Mouse (Mus musculus) CD4-positive, CD25-positive, alpha-beta regulatory T cell, adult 2 months (primary cell): ENCODE results near the gene Ctsz.

ENCODE experiments used
- DNase-seq: peaks from one replicate; pipeline ENCODE4 v3.0.0-alpha.2; 2012; ENCODE audit warnings: low read depth, low spot score

Gene Ctsz

GRCm38 (mm10) chr2:174441898-174442297 lies 3.1 kb upstream of the Ctsz start:
- DNase-seq, result no peak

GRCm38 (mm10) chr2:174439961-174440360 lies 1.1 kb upstream of the Ctsz start:
- no peak for DNase-seq

GRCm38 (mm10) chr2:174439450-174439838 lies 605 bp upstream of the Ctsz start:
- DNase-seq, result no peak

GRCm38 (mm10) chr2:174438181-174438580 lies 658 bp downstream of the Ctsz start:
- no peak for DNase-seq

GRCm38 (mm10) chr2:174437697-174437982 lies 1.2 kb downstream of the Ctsz start:
- peak; percentile 30 for DNase-seq

DNA sequence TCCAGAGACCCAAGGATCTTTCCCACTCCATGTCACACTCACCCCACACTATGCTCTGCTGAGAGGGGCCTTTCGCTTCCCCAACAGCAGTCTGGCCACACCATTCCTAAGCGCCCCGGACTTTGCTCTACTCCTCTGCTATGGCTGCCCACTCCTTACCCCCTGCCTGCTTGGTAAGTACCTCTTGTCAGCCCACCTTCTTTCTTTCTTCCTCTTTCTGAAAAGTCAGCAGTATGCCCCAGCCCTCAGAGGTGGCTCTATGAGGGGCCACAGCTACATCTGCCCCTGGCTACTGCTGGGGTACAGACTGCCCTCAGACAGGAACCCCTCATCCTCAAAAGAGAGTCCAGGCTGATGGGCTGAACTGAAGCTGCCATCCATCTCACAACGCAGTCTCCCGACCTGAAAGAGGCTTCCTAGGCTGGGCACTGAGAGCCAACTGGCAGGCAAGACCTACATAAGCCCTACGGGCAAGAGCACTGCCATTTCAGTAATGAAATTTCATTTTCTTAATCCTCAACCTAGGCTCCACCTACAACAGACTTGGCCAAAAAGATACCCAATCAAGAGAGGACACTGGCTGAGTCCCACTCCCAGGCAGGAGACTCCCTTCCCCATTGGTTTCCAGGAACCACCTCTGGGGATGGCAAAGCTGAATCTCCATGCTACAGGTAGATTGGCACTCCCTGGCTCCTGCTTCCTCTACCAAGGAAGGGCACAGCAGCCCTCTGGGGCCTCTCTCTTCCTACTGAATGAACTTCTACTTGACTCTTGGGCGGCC lies 1.7 kb downstream of the Ctsz start:
- no peak for DNase-seq

DNA sequence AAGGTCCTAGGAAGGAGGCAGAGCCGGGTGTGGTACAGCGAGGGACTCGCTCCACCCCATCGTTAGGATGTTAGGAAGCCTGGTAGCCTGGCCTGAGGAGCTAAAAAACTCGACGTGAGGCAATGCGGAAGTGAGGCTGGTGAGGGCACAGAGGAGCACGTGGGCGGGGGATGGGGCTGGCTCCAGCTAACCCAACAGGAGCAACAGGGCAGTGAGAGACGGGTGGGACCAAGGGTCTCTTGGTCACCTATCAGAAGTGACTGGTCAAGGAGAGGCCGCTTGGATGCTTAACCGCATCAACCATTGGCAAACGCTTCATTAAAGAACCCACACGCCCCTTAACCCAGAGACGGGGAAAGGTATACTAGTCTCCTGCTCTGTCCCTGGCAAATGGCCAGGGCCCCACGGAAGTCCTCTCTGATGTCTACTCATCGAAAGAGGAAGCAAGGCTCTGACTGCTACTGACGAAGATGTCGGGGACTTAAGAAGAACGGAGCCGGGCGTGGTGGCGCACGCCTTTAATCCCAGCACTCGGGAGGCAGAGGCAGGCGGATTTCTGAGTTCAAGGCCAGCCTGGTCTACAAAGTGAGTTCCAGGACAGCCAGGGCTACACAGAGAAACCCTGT lies 2.6 kb downstream of the Ctsz start:
- peak; percentile 34 for DNase-seq

DNA sequence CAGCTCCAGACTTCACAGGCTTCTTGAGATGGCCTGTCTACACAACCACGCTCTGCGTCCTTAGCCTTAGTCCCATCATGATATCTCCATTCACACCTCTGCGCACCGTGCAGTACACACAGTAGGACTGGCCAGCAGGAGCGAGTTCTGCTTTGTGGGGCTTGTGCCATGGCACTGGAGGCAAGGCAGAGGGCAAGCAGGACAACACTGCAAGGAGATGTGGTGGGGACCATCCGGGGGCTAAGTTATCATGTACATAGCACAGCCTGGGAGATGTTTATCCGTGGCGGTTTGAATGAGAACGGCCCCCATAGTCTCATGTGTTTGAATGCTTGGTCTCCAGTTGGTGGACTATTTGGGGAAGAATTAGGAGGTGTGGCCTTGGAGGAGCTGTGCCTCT lies 3.9 kb downstream of the Ctsz start:
- no peak for DNase-seq

- DNase-seq, result no peak
Observed at GRCm38 (mm10) chr2:174428996-174429591, 9.7 kb downstream of the Ctsz start.

GRCm38 (mm10) chr2:174428076-174428835 lies 10.6 kb downstream of the Ctsz start:
- no peak for DNase-seq

DNA sequence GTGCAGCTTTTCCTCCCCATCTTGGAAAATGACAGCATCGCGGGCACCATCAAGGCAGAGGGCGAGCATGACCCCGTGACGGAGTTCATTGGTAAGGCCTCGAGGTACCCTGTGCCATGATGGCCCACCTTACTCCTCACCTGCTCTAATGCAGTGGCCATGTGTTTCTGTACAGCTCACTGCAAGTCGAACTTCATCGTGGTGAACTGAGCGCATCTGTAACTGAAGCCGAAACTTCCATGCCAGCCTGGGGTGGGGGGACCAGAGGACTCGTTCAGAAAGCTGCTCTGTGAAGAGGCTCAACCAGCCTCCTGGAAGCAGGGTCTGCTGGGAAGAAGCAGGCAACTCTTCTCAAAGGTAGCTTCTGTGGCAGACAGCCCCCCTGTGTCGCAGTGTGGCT lies 12.0 kb downstream of the Ctsz start:
- DNase-seq, result no peak

DNA sequence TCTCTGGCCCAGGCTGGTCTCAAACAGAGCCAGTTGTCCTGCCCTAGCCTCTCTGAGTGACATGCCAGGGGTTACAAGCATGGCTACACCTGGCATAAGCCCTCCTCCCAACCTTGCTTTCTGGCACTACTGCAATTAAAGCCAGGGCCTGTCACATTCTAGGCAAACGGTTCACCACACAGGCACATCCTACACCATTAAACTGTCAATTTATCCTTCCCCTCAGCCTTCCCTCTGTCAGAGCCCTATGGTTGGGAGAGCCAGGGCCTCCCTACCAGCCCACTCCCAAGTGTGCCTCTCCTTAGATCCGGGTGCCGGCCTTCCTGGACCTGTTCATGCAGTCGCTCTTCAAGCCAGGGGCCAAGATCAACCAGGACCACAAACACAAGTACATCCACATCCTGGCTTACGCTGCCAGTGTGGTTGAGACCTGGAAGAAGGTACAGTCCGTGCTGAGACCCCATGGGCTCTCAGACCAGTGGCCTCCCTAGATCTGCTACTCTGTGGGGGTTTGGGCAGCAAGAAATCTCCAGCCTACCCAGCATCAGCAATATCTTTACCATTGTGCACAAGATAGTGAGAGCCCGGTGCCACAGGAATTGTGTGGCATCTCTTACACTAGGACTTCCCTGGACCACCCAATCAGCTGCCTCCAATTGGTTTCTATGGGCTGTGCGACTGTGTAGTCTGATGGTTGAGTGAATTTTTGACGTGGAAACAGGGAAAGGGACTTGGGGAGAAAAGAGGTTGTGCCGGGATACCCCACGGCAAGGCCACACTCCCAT lies 14.3 kb downstream of the Ctsz start:
- DNase-seq, result no peak

- DNase-seq, result no peak
Observed at GRCm38 (mm10) chr2:174421107-174421506, 17.7 kb downstream of the Ctsz start.

DNA sequence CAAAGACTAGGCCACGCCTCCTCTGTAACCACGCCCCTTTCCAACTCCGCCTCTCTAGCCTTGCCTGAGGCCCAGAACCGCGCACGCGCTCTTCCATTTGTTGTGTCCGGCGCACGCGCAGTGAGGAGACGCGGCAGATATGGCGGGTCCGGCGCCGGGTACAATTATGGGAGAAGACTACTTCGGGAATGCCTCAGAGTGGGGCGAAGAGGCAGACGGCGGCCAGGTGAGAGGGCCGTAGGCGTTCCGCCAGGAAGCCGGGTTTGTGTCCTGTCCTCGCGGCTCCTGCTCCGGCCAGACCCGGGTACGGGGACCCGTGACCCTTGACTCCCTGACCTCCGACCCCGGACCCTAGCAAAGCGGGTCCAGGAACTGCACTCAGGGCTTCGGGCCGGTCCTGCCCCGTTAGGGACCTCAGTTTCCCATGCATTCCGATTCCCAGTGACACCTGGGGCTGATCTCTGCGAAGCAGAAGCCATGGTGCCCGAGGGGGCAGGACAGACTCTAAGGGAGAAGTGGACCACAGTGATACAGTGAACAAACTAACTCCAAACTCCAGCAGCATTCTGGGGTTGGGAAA lies 23.0 kb downstream of the Ctsz start, which contains the start of gene Nelfcd:
Gene Nelfcd, plus strand, starts transcription at position 74 of the 580 bp plus-strand sequence.
- DNase-seq, result peak; percentile 99

DNA sequence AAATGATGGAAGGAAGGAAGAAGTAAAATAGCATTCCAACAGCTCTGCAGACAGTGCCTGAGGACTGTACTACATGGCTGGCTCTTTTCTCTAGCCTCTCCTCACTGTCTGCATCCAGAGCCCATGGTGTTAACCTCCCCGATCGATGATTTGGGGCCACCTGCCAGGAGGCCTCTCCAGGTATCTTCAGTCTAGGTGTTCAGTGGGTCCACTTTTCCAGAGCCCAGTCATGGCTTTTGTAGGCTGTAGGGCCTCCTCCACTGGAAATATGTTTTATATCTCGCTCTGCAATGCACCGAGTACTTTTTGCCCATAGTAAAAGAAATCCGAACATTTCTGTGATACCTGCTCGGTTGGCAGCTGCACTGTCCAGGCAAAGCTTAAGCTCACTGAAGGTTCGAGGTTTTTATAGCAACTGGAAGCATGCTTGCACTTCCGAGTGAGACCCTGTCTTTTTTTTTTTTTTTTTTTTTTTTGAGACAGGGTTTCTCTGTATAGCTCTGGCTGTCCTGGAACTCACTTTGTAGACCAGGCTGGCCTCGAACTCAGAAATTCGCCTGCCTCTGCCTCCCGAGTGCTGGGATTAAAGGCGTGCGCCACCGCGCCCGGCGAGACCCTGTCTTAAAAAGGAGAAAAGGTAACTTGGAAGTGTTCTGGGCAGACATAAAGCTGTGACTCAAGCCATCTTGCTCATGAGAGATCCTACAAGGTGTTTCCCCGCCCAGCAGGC lies 23.7 kb downstream of the Ctsz start:
- DNase-seq, result no peak

GRCm38 (mm10) chr2:174413127-174413526 lies 25.7 kb downstream of the Ctsz start:
- no peak for DNase-seq

- DNase-seq, result no peak
Observed at GRCm38 (mm10) chr2:174410222-174410621, 28.6 kb downstream of the Ctsz start.

GRCm38 (mm10) chr2:174400396-174400795 lies 38.4 kb downstream of the Ctsz start:
- no peak for DNase-seq

DNA sequence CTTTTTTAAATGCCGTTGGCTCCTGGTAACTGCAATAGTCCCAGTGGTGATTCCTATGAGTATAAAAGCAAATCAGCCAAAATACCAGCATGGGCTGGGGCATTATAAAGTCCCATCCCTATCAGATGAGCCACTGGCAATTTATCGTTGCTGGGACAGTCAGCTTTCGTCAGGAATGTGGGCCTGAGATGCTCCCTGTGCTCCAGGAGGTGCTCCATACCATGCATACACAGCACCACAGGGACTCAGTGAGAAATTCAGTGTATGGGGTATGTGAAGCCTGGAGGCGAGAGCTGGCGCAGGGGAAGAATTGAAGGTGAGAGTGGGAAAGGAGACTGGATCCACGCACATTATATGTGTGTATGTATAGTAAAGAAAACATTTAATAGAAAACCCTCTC lies 41.0 kb downstream of the Ctsz start:
- DNase-seq, result no peak

DNA sequence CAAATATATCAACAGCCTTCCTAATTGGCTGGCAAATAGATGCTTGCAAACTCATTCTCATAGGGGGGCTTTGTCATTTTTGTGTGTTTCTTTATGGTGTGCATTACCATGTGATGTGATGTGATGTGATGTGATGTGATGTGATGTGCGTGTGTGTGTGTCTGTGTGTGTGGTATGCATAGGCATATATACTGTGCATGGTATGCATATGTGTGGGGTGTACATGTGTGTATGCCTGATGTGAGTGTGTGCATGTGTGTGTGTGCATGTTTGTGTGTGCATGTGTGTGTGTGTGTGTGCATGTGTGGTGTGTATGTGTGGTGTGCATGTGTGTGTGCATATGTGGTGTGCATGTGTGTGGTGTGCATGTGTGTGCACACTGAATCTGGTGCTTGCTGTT lies 41.8 kb downstream of the Ctsz start:
- DNase-seq, result no peak

DNA sequence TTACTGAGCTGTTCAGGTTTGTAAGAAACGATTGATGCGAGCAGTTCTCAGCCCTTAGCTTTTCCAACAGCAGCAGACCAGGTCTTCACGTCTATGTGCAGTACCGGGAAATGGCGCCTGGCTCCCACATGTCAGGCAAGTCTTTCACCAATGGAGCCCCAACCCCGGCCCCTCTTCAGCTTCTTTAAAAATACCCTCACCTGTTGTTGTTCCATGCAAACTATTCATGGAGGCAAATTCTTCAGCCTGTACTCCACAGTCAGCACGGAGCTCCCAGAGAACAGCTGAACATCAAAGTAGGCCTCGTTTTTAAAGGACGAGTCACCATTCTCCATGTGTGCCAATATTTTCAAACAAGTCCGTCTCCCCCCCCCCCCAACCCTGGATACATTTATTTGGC lies 42.2 kb downstream of the Ctsz start:
- no peak for DNase-seq
